8 mouse cellular contexts compared by ENCODE assay signal in genomic region chr2:33467546-33468465, GRCm38 (mm10). TPM values are rescaled to one million over a fixed set of nuclear protein-coding genes. Genes with fewer than 3 reads are reported as not detected.
DNase-seq lines count a peak whose midpoint lies in the region; ATAC-seq and TF ChIP-seq lines count a peak whose summit lies in the region.

No protein-coding gene starts in this region.

- DNase-seq in thymus, postnatal 25 days: peak; percentile 6
- no peak for DNase-seq in thymus, postnatal 36 days
- no peak for DNase-seq in hindbrain, embryonic 11.5 days (ENCODE audit: low spot score)
- DNase-seq in liver: peak; percentile 34
- no peak for DNase-seq in layer of hippocampus, adult 18-20 months (ENCODE audit: low spot score in 2 of 2)
- DNase-seq in retina, embryonic 14.5 days (ENCODE audit: low spot score): no peak

- H3K4me2 ChIP-seq in hindbrain, embryonic 11.5 days (replicated peaks; ENCODE audit: low read depth, low read length): peak overlapping the region; percentile 83

- no peaks in the 10 kb centered on the region for H3K27me3 ChIP-seq in hindbrain, embryonic 11.5 days (ENCODE audit: control insufficient read depth, insufficient read depth, low read length)
- H3K27me3 ChIP-seq in small intestine, adult 2 months (ENCODE audit: control insufficient read depth, insufficient read depth, low read length): no peaks in the 10 kb centered on the region

- ATAC-seq in hindbrain, embryonic 11.5 days (ENCODE audit: low FRiP score): peak; percentile 53

- 6% methylated on average over 54 of the region's 57 CpGs for WGBS in hindbrain, embryonic 11.5 days
- 2% methylated on average over 57 of the region's 57 CpGs for WGBS in small intestine, adult 2 months

- 0 out of 2 replicates have a peak overlapping the region, but pooled peaks have one; percentile 25 for H3K27ac ChIP-seq in cortical plate, adult 2 months (ENCODE audit: insufficient read depth, low read length)
- no peak overlapping the region for H3K27ac ChIP-seq in hindbrain, embryonic 11.5 days (ENCODE audit: low read depth, low read length)
- H3K27ac ChIP-seq in small intestine, adult 2 months (ENCODE audit: insufficient read depth, low read depth, low read length): peak overlapping the region; percentile 88

- TF ChIP-seq CTCF in cortical plate, adult 2 months (IDR thresholded peaks at IDR 0.05; ENCODE audit: extremely low read depth, insufficient read depth, low read length): no peak
- TF ChIP-seq CTCF in small intestine, adult 2 months (IDR thresholded peaks at IDR 0.05; ENCODE audit: extremely low read depth, insufficient read length, insufficient replicate concordance, low read depth, low read length): no peak

- H3K4me1 ChIP-seq in cortical plate, adult 2 months (ENCODE audit: control insufficient read depth, insufficient read depth, low read length): peaks cover 11% of the 10 kb centered on the region
- peaks cover 4% of the 10 kb centered on the region; the same call in 1 of the 2 replicates for H3K4me1 ChIP-seq in hindbrain, embryonic 11.5 days (replicated peaks; ENCODE audit: control insufficient read depth, insufficient read depth, low read length)
- peaks cover 9% of the 10 kb centered on the region; the same call in 1 of the 2 replicates for H3K4me1 ChIP-seq in small intestine, adult 2 months (ENCODE audit: control insufficient read depth, insufficient read depth, insufficient read length, low read length)

- no peaks in the 10 kb centered on the region for H3K36me3 ChIP-seq in hindbrain, embryonic 11.5 days (ENCODE audit: control insufficient read depth, insufficient read depth, low read length)
- H3K36me3 ChIP-seq in small intestine, adult 2 months (ENCODE audit: control insufficient read depth, insufficient read depth, low read length): peaks cover 12% of the 10 kb centered on the region

- peak overlapping the region; percentile 91 for H3K9ac ChIP-seq in hindbrain, embryonic 11.5 days (ENCODE audit: low read depth, low read length)

- H3K9me3 ChIP-seq in hindbrain, embryonic 11.5 days (ENCODE audit: control insufficient read depth, low read length): no peaks in the 10 kb centered on the region

- peak overlapping the region; percentile 61 for H3K4me3 ChIP-seq in cortical plate, adult 2 months (ENCODE audit: insufficient read depth, low read length)
- peak overlapping the region; percentile 96 for H3K4me3 ChIP-seq in hindbrain, embryonic 11.5 days (ENCODE audit: low read depth, low read length)
- H3K4me3 ChIP-seq in small intestine, adult 2 months (ENCODE audit: low read depth, low read length): peak overlapping the region; percentile 87

- TF ChIP-seq POLR2A in cortical plate, adult 2 months (IDR thresholded peaks at IDR 0.05; ENCODE audit: extremely low read depth, insufficient read depth, low read length): no peak
- no peak for TF ChIP-seq POLR2A in small intestine, adult 2 months (IDR thresholded peaks at IDR 0.05; ENCODE audit: low read depth, low read length)

RNA-seq across cellular contexts. Expression of gene Zbtb43, which starts 0.6 kb away (rescaled TPM):
- polyA plus RNA-seq in cortical plate, adult 2 months (2012; rRNA removed): 21.1 and 21.5 TPM in 2 replicates
- polyA plus RNA-seq in hindbrain, embryonic 11.5 days (2014; fragmentation: Nextera tagmentation; extraction: Ambion mirVana): 24.8 and 31.2 TPM in 2 replicates
- 4.2 and 7.7 TPM in 2 replicates for polyA plus RNA-seq in small intestine, adult 2 months (2012; rRNA removed)
- total RNA-seq in layer of hippocampus, adult 18-20 months (2021): 10 to 100 TPM; 22.4 to 29.6 TPM

RNA-seq across cellular contexts. Expression of gene Zbtb34, which starts 36.7 kb away (rescaled TPM):
- 16.2 and 17.6 TPM in 2 replicates for polyA plus RNA-seq in cortical plate, adult 2 months (2012; rRNA removed)
- 8.0 and 8.5 TPM in 2 replicates for polyA plus RNA-seq in hindbrain, embryonic 11.5 days (2014; fragmentation: Nextera tagmentation; extraction: Ambion mirVana)
- 3.6 and 4.2 TPM in 2 replicates for polyA plus RNA-seq in small intestine, adult 2 months (2012; rRNA removed)
- 10 to 100 TPM; 12.0 to 14.2 TPM for total RNA-seq in layer of hippocampus, adult 18-20 months (2021)

Comparison
In these comparisons a context has a peak if more than half of its experiments do, and no peak if none do; other contexts are left out.
1. DNase-seq: peak in thymus, postnatal 25 days (single experiment) and liver (single experiment); none in thymus, postnatal 36 days (0 of 2), hindbrain, embryonic 11.5 days (single experiment), layer of hippocampus, adult 18-20 months (0 of 2) and retina, embryonic 14.5 days (single experiment).
2. Peak in every context shown above with its lines, with median percentiles within 50 percentile points of each other: H3K4me3 ChIP-seq.